Mouse (Mus musculus) cerebellum, adult 2 months (tissue): Measurements from ENCODE around the gene Cox18.

Experiments
- CTCF ChIP-seq: fragments of 200-500 bp; IDR thresholded peaks from 2 replicates; pipeline ENCODE4 v1.5.1; 2011; ENCODE audit warnings: low read depth, mild to moderate bottlenecking, control low read depth, low read length, moderate library complexity, borderline replicate concordance; ENCODE audit not compliant: insufficient read depth
- POLR2A ChIP-seq: fragments of 200-500 bp; IDR thresholded peaks from 2 replicates; pipeline ENCODE4 v1.6.1; 2011; ENCODE audit warnings: low read length, control low read depth, borderline replicate concordance; ENCODE audit not compliant: insufficient read depth

GRCm38 (mm10) chr5:90229760-90230159, 6.0 kb upstream of the Cox18 start:
- TF ChIP-seq POLR2A (no peak), CTCF (no peak)
